Mouse (Mus musculus): ENCODE data around the gene Ern1.
A peak's percentile ranks its signal among the peaks of the same experiment; 100 is the strongest.
"Not testable (repeated sequence)": the region's sequence is repeated elsewhere in the genome, so short reads cannot be mapped to it uniquely, and the experiment has no call there.

Gene Ern1

GRCm38 (mm10) chr11:106430392-106430791 lies 57.3 kb downstream of the Ern1 start:
- DNase-seq, result no peak

- DNase-seq, result no peak
Observed at GRCm38 (mm10) chr11:106429689-106430088, 58.0 kb downstream of the Ern1 start.

GRCm38 (mm10) chr11:106428556-106428955 lies 59.1 kb downstream of the Ern1 start:
- no peak for DNase-seq

GRCm38 (mm10) chr11:106428106-106428505 lies 59.5 kb downstream of the Ern1 start:
- no peak for DNase-seq

- no peak for DNase-seq
Observed at GRCm38 (mm10) chr11:106426447-106426846, 61.2 kb downstream of the Ern1 start.

- DNase-seq, result no peak
Observed at GRCm38 (mm10) chr11:106425201-106425600, 62.5 kb downstream of the Ern1 start.

- no peak for DNase-seq
Observed at GRCm38 (mm10) chr11:106419262-106420102, 68.2 kb downstream of the Ern1 start.

GRCm38 (mm10) chr11:106418622-106419196 lies 68.9 kb downstream of the Ern1 start:
- DNase-seq, result peak; percentile 88 to 89

- no peak for DNase-seq
Observed at GRCm38 (mm10) chr11:106417860-106418259, 69.8 kb downstream of the Ern1 start.

- no peak for DNase-seq
Observed at GRCm38 (mm10) chr11:106416331-106416730, 71.3 kb downstream of the Ern1 start.

GRCm38 (mm10) chr11:106412641-106413360 lies 74.9 kb downstream of the Ern1 start:
- DNase-seq, result no peak

- no peak for DNase-seq
Observed at GRCm38 (mm10) chr11:106411157-106411556, 76.5 kb downstream of the Ern1 start.

- no peak for DNase-seq
Observed at GRCm38 (mm10) chr11:106410507-106410906, 77.1 kb downstream of the Ern1 start.

- no peak for DNase-seq
Observed at GRCm38 (mm10) chr11:106410011-106410410, 77.6 kb downstream of the Ern1 start.

GRCm38 (mm10) chr11:106398481-106398880 lies 89.2 kb downstream of the Ern1 start:
- DNase-seq, result no peak

- peak; percentile 35 to 59 for DNase-seq
Observed at GRCm38 (mm10) chr11:106397656-106398055, 90.0 kb downstream of the Ern1 start.

GRCm38 (mm10) chr11:106394055-106394454 lies 93.6 kb downstream of the Ern1 start:
- DNase-seq, result not testable (repeated sequence)

- no peak for DNase-seq
Observed at GRCm38 (mm10) chr11:106393331-106393616, 94.4 kb downstream of the Ern1 start.

GRCm38 (mm10) chr11:106392597-106393330 lies 94.9 kb downstream of the Ern1 start:
- no peak for DNase-seq

- DNase-seq, result peak; percentile 85 to 87
Observed at GRCm38 (mm10) chr11:106391546-106392188, 96.0 kb downstream of the Ern1 start.

GRCm38 (mm10) chr11:106390757-106391156 lies 96.9 kb downstream of the Ern1 start:
- no peak for DNase-seq

GRCm38 (mm10) chr11:106389611-106390010 lies 98.0 kb downstream of the Ern1 start:
- no peak for DNase-seq

GRCm38 (mm10) chr11:106387791-106388216 lies 99.8 kb downstream of the Ern1 start, which contains the start of gene Icam2:
Icam2 (minus strand) TSS chr11:106388075.
- no peak for DNase-seq

All from cerebellum, postnatal 14 days (tissue).